Mouse (Mus musculus) neural tube, embryonic 15.5 days (tissue): ENCODE measurements around the gene Dock8. TPM values are rescaled to one million over a fixed set of nuclear protein-coding genes. Genes with fewer than 3 reads are reported as not detected.

Experiments used
- ATAC-seq: fragments of 200-750 bp; cut with Nextera tagmentation; 2 replicates; pipeline ENCODE4 v1.8.0; 2017; ENCODE audit warnings: mild to moderate bottlenecking, moderate TSS enrichment, moderate library complexity; ENCODE audit not compliant: low FRiP score
- H3K27ac ChIP-seq: fragments of 300-500 bp; sonication (generic); replicated peaks from 2 replicates; pipeline ENCODE4 v1.5.1; 2015; ENCODE audit warnings: mild to moderate bottlenecking, inconsistent platforms
- H3K27me3 ChIP-seq: fragments of 300-500 bp; sonication (generic); replicated peaks from 2 replicates; pipeline ENCODE4 v1.6.1; 2015; ENCODE audit warnings: inconsistent platforms
- H3K36me3 ChIP-seq: fragments of 300-500 bp; sonication (generic); 2 replicates; pipeline ENCODE4 v1.6.1; 2015; ENCODE audit warnings: inconsistent platforms
- H3K4me1 ChIP-seq: fragments of 300-500 bp; sonication (generic); 2 replicates; pipeline ENCODE4 v1.6.1; 2015; ENCODE audit warnings: inconsistent platforms
- H3K4me2 ChIP-seq: fragments of 300-500 bp; sonication (generic); 2 replicates; pipeline ENCODE4 v1.6.1; 2015; ENCODE audit warnings: inconsistent platforms, mild to moderate bottlenecking, moderate library complexity
- H3K4me3 ChIP-seq: fragments of 300-500 bp; sonication (generic); replicated peaks from 2 replicates; pipeline ENCODE4 v1.5.1; 2015; ENCODE audit warnings: mild to moderate bottlenecking, inconsistent platforms
- H3K9ac ChIP-seq: fragments of 300-500 bp; sonication (generic); replicated peaks from 2 replicates; pipeline ENCODE4 v1.6.1; 2015; ENCODE audit warnings: mild to moderate bottlenecking, inconsistent platforms
- H3K9me3 ChIP-seq: fragments of 300-500 bp; sonication (generic); replicated peaks from 2 replicates; pipeline ENCODE4 v1.6.1; 2016; ENCODE audit warnings: inconsistent platforms
- WGBS: fragments of 180-500 bp; shearing (Covaris S2); methylation state at CpG from one replicate; pipeline ENCODE4 v1.1.7; 2015; ENCODE audit warnings: mixed read lengths; 5-methylcytosine and 5-hydroxymethylcytosine counted together
- polyA plus RNA-seq: library from polyadenylated mRNA; unstranded; fragments of >200 nt; fragmentation: Nextera tagmentation; extraction: Ambion mirVana; gene quantifications from 2 replicates; pipeline ENCODE4 v1.2.1, GENCODE M21; 2015

The Dock8 gene
- polyA plus RNA-seq, 1 experiment from 2014 or later = 1.2 TPM

GRCm38 (mm10) chr19:24983857-24984498, 15.4 kb upstream of the Dock8 start:
- Histone ChIP-seq H3K9ac (no peak overlapping the region), H3K27ac (no peak overlapping the region), H3K27me3 (no peaks in the 10 kb centered on the region), H3K9me3 (no peaks in the 10 kb centered on the region), H3K4me2 (no peak overlapping the region), H3K36me3 (no peaks in the 10 kb centered on the region), H3K4me3 (no peak overlapping the region), H3K4me1 (0 out of 2 replicates have a peak, but pooled peaks cover 2% of the 10 kb centered on the region)
- ATAC-seq = no peak
- WGBS = 80% methylated on average over 7 of the region's 7 CpGs

- Histone ChIP-seq H3K9me3 (no peaks in the 10 kb centered on the region), H3K27me3 (no peaks in the 10 kb centered on the region), H3K4me3 (no peak overlapping the region), H3K9ac (no peak overlapping the region), H3K4me2 (no peak overlapping the region), H3K4me1 (0 out of 2 replicates have a peak, but pooled peaks cover 2% of the 10 kb centered on the region), H3K27ac (no peak overlapping the region), H3K36me3 (no peaks in the 10 kb centered on the region)
- WGBS = 96% methylated on average over 2 of the region's 2 CpGs
- ATAC-seq = no peak
Measured at GRCm38 (mm10) chr19:24985045-24985444, 14.3 kb upstream of the Dock8 start.

GRCm38 (mm10) chr19:24987355-24987754, 12.0 kb upstream of the Dock8 start:
- Histone ChIP-seq H3K36me3 (no peaks in the 10 kb centered on the region), H3K4me3 (no peak overlapping the region), H3K27me3 (no peaks in the 10 kb centered on the region), H3K4me1 (no peaks in the 10 kb centered on the region), H3K9ac (no peak overlapping the region), H3K27ac (no peak overlapping the region), H3K4me2 (no peak overlapping the region), H3K9me3 (no peaks in the 10 kb centered on the region)
- 73% methylated on average over 4 of the region's 4 CpGs for WGBS
- no peak for ATAC-seq

DNA sequence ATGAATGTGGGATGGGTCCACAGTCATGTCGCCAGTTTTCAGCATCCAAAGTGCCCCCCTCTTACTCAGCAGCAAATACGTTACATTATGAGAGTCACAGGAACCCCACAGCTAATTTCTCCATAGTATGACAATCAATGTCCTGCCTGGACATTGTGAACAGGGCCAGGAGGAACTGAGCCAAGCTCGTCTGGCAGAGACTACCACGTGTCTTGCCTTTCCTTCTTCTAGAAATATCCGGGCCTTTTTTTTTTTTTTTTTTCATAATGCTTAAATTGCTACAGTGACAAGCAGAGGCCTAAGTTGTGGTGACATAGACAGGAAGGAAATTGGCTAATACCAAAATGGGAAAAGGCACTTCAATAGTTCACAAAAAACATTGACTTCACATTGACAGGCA, 10.5 kb upstream of the Dock8 start:
- no peaks in the 10 kb centered on the region for H3K4me1 ChIP-seq
- H3K9ac ChIP-seq = no peak overlapping the region
- H3K4me2 ChIP-seq = no peak overlapping the region
- H3K36me3 ChIP-seq = no peaks in the 10 kb centered on the region
- H3K27ac ChIP-seq = no peak overlapping the region
- ATAC-seq = no peak
- no peaks in the 10 kb centered on the region for H3K27me3 ChIP-seq
- WGBS = 83% methylated on average over 5 of the region's 5 CpGs
- H3K4me3 ChIP-seq = no peak overlapping the region
- no peaks in the 10 kb centered on the region for H3K9me3 ChIP-seq

- Histone ChIP-seq H3K27me3 (no peaks in the 10 kb centered on the region), H3K9ac (no peak overlapping the region), H3K27ac (no peak overlapping the region), H3K36me3 (no peaks in the 10 kb centered on the region), H3K4me2 (no peak overlapping the region), H3K9me3 (no peaks in the 10 kb centered on the region), H3K4me1 (0 out of 2 replicates have a peak, but pooled peaks cover 4% of the 10 kb centered on the region), H3K4me3 (no peak overlapping the region)
- ATAC-seq = no peak
- 79% methylated on average over 7 of the region's 7 CpGs for WGBS
Measured at GRCm38 (mm10) chr19:24990138-24990822, 9.1 kb upstream of the Dock8 start.

DNA sequence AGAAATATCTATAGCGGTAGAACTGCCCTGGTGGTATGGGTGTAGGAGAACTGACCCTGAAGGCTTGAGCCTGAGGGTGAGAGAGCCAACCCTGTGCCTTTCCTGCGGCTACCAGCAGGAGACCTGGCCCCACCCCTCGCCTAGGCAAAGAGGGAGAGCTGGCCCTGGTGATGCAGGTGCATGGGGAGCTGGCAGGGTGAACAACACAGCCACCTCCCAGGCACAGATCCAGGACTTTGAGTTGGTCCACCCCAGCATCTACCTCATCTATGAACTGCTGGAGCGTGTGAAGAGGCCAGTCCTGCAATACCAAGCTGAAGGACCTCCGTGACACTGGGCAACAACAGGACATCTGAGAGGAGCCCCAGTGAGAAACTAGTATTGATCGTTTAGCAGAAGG, 5.8 kb upstream of the Dock8 start:
- H3K4me2 ChIP-seq = no peak overlapping the region
- H3K9me3 ChIP-seq = no peaks in the 10 kb centered on the region
- no peak overlapping the region for H3K4me3 ChIP-seq
- H3K4me1 ChIP-seq = 0 out of 2 replicates have a peak, but pooled peaks cover 4% of the 10 kb centered on the region
- H3K36me3 ChIP-seq = no peaks in the 10 kb centered on the region
- H3K27ac ChIP-seq = no peak overlapping the region
- H3K27me3 ChIP-seq = peaks cover 18% of the 10 kb centered on the region
- ATAC-seq = no peak
- WGBS = 55% methylated on average over 6 of the region's 6 CpGs
- H3K9ac ChIP-seq = no peak overlapping the region

GRCm38 (mm10) chr19:24994900-24995299, 4.4 kb upstream of the Dock8 start:
- Histone ChIP-seq H3K9me3 (no peaks in the 10 kb centered on the region), H3K4me1 (peaks cover 13% of the 10 kb centered on the region), H3K36me3 (no peaks in the 10 kb centered on the region), H3K27me3 (peaks cover 29% of the 10 kb centered on the region), H3K4me3 (no peak overlapping the region), H3K27ac (no peak overlapping the region), H3K4me2 (no peak overlapping the region), H3K9ac (no peak overlapping the region)
- WGBS = 49% methylated on average over 8 of the region's 8 CpGs
- ATAC-seq = no peak

DNA sequence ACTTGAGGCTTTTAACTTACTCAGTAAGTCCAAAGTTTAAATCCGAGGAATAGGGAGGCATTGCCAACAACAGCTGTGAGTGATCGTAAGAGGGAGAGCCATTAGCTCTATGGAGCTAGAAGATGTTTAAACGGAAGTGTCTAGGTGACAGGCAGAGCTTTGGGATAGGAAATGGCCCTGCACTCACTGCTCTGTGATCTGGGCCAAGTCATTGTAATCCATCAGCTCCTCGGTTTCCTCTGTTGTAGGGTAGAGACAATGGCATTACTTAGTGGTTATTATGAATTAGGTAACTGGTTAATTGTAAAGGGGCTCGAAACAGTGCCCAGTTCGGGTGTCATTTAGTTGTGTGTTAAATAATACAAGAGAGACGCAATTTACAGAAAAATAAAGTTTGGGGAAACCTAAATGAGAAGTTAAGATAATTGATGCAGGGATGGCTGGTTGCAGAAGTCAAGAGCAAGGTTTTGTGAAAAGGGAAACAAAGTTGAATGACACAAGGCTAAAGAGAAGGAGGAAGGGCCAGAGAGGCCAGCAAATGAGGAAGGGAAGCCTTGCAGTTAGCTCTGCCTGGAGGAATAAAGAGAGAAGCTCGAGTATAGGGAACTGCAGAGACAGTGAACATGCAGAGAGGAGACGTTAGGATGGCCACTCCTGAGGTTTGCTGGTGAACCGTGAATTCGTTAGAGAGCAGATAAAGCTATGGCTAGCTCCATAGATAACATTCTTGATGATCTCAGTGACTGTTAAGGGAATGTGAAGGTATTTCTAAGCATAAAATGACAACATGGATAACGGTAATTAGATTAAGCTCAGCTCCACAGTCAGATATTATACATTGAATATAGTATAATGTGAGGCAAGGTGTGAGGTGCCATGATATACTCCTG, 2.3 kb upstream of the Dock8 start:
- no peak overlapping the region for H3K9ac ChIP-seq
- no peaks in the 10 kb centered on the region for H3K36me3 ChIP-seq
- H3K4me3 ChIP-seq = no peak overlapping the region
- H3K4me1 ChIP-seq = peaks cover 18% of the 10 kb centered on the region
- no peak overlapping the region for H3K27ac ChIP-seq
- H3K4me2 ChIP-seq = no peak overlapping the region
- H3K9me3 ChIP-seq = no peaks in the 10 kb centered on the region
- H3K27me3 ChIP-seq = peaks cover 50% of the 10 kb centered on the region
- WGBS = 67% methylated on average over 12 of the region's 12 CpGs
- no peak for ATAC-seq

DNA sequence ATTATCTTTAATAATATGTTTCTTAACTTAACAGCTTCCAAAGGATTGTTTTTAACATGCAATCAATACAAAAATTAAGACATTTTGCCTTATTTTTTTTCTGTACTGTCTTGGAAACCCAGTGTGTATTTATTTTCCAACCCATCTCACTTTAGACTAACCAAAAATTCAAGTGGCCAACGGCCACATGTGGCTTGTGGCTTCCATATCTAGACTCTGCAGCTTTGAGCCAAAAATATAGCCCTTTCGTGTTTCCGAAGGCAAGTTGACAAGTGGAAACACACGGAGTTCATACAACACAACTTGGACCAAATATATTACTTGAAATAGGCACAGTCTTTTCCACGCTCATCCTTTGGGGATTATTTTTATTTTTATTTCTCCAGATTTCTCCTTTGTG, 773 bp upstream of the Dock8 start:
- peaks cover 18% of the 10 kb centered on the region for H3K4me1 ChIP-seq
- H3K36me3 ChIP-seq = no peaks in the 10 kb centered on the region
- no peak for ATAC-seq
- no peaks in the 10 kb centered on the region for H3K9me3 ChIP-seq
- peak overlapping the region; percentile 70; the same call in 1 of the 2 replicates for H3K4me3 ChIP-seq
- H3K9ac ChIP-seq = no peak overlapping the region
- H3K4me2 ChIP-seq = peak overlapping the region; percentile 99
- no peak overlapping the region for H3K27ac ChIP-seq
- 72% methylated on average over 5 of the region's 5 CpGs for WGBS
- peaks cover 54% of the 10 kb centered on the region for H3K27me3 ChIP-seq

DNA sequence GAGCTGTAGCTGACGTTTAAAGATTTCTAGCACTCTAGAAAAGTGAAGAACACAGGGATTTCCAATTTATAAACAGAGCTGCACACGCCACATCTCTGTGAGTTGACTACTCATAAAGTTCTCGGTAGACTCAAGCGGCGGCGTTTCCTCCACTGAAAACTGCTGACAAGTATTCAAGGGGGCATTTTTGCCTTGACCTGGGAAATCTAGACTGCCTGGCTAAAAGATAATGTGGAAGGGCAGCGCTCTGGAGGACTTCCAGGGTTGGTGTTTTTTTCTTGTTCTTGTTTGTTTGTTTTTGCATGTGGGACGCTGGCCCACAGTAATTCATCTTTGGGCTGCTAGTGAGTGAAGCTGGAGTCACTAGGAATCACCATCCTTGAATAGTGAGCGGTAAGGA, 819 bp downstream of the Dock8 start:
- Histone ChIP-seq H3K9ac (no peak overlapping the region), H3K27me3 (peaks cover 54% of the 10 kb centered on the region), H3K4me3 (peak overlapping the region; percentile 70), H3K36me3 (no peaks in the 10 kb centered on the region), H3K9me3 (no peaks in the 10 kb centered on the region), H3K4me2 (peak overlapping the region; percentile 99), H3K4me1 (peaks cover 14% of the 10 kb centered on the region), H3K27ac (no peak overlapping the region)
- WGBS = 32% methylated on average over 9 of the region's 9 CpGs
- ATAC-seq = no peak

- H3K9me3 ChIP-seq = no peaks in the 10 kb centered on the region
- no peak overlapping the region for H3K27ac ChIP-seq
- 86% methylated on average over 6 of the region's 6 CpGs for WGBS
- H3K36me3 ChIP-seq = no peaks in the 10 kb centered on the region
- H3K4me2 ChIP-seq = no peak overlapping the region
- peaks cover 14% of the 10 kb centered on the region for H3K4me1 ChIP-seq
- ATAC-seq = no peak
- no peak overlapping the region for H3K9ac ChIP-seq
- H3K4me3 ChIP-seq = no peak overlapping the region
- H3K27me3 ChIP-seq = peaks cover 43% of the 10 kb centered on the region
Measured at GRCm38 (mm10) chr19:25002032-25002431, 2.7 kb downstream of the Dock8 start.
